Mouse (Mus musculus): ENCODE measurements around the gene Slc25a18.

- no peak for TF ChIP-seq CTCF (IDR thresholded peaks at IDR 0.05; ENCODE audit: low read depth)
- TF ChIP-seq EP300 (IDR thresholded peaks at IDR 0.05; ENCODE audit: low read depth), result no peak
These were observed 4.8 kb downstream of the Slc25a18 start for GRCm38 (mm10) chr6:120778226-120778625.
